Mouse (Mus musculus): ENCODE measurements around the gene Dcaf10. TPM values are rescaled to one million over a fixed set of nuclear protein-coding genes. Genes with fewer than 3 reads are reported as not detected.
"Not testable (repeated sequence)": the region's sequence is repeated elsewhere in the genome, so short reads cannot be mapped to it uniquely, and the experiment has no call there.

Dcaf10 gene
- total RNA-seq, 2 experiments from 2014 or later: 11.2 to 14.8 TPM

- ATAC-seq (replicated peaks; ENCODE audit: poor library complexity, severe bottlenecking): no peak
Observed at GRCm38 (mm10) chr4:45392572-45392971, 50.7 kb downstream of the Dcaf10 start.

GRCm38 (mm10) chr4:45392994-45393393 is 51.1 kb downstream of the Dcaf10 start:
- ATAC-seq (replicated peaks; ENCODE audit: poor library complexity, severe bottlenecking): peak; percentile 46; the same call in 1 of the 2 replicates

DNA sequence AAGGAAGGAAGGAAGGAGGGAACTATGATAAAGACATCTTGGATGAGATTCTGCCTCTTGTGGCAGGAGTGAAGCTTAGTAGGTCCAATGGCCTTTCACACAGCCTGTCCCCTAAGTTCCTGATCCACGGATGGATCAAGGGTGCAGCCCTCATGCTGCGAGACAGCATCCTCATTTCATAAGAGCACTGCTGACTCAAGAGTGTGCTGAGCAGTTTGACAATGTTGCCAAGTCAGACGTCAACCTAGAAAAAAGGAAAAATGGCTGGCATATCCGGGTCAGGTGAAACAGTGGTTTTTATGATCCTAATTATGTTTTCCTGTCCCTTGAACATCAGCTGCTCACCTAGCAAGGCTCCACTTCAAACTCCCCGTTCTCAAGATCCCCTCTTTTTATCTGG is 51.8 kb downstream of the Dcaf10 start:
- ATAC-seq (replicated peaks; ENCODE audit: poor library complexity, severe bottlenecking): peak; percentile 69

- peak; percentile 71 for ATAC-seq (replicated peaks; ENCODE audit: poor library complexity, severe bottlenecking)
Observed at GRCm38 (mm10) chr4:45396211-45396610, 54.3 kb downstream of the Dcaf10 start.

DNA sequence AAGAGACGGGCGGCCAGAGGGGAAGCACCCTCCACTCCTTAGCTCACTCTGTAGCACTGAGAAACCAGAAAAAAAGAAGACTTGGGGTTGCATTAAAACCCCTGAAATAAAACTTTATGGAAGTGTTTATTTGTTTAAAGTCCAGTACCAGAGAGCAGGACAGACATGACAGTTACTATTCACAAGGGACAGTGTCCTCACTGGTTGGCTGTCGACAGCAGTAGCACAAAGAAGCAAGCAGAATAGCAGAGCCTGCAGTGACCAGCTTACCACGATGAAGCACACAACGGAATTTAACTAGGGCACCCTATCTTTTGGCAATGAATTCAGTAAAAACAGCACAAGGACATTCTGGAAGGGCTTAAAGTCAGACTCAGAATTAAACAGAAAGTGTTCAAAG is 56.4 kb downstream of the Dcaf10 start:
- ATAC-seq (replicated peaks; ENCODE audit: poor library complexity, severe bottlenecking): not testable (repeated sequence)

GRCm38 (mm10) chr4:45399421-45400210 is 57.7 kb downstream of the Dcaf10 start:
- no peak for ATAC-seq (replicated peaks; ENCODE audit: poor library complexity, severe bottlenecking)

GRCm38 (mm10) chr4:45402281-45402680 is 60.4 kb downstream of the Dcaf10 start:
- no peak for ATAC-seq (replicated peaks; ENCODE audit: poor library complexity, severe bottlenecking)

DNA sequence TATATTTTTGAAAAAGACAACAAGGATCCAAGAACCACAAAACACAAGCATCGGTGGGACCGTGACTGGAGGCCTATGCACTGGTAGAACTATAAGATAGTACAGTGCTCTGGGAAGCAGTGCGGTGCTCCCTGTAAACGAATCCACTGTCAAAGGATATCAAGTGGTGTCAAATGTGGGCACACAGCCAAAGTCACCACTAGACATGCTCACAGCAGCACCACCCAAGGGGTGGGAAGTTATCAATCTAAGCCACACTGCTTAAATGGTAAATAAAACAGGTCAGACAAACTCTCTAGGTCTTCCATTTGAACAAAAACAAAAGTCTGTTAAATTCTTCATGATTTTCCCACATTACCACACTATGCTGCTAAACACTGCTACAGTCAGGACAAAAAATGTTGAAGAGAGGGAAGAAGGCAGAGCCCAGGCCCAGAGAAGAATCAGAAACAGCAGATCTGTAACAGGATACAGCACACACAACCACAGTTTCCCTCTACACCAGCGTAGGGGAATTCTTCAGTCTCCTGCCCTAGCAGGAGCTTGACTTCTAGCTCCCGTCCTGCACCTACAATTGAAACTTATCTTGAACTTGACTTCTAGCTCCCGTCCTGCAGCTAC is 61.1 kb downstream of the Dcaf10 start:
- no peak for ATAC-seq (replicated peaks; ENCODE audit: poor library complexity, severe bottlenecking)

GRCm38 (mm10) chr4:45403499-45403878 is 61.6 kb downstream of the Dcaf10 start:
- ATAC-seq (replicated peaks; ENCODE audit: poor library complexity, severe bottlenecking): 0 out of 2 replicates have a peak, but pooled peaks have one; percentile 29

GRCm38 (mm10) chr4:45404086-45404485 is 62.2 kb downstream of the Dcaf10 start:
- no peak for ATAC-seq (replicated peaks; ENCODE audit: poor library complexity, severe bottlenecking)

- ATAC-seq (replicated peaks; ENCODE audit: poor library complexity, severe bottlenecking): no peak
Observed at GRCm38 (mm10) chr4:45405315-45405714, 63.4 kb downstream of the Dcaf10 start.

- ATAC-seq (replicated peaks; ENCODE audit: poor library complexity, severe bottlenecking): no peak
Observed at GRCm38 (mm10) chr4:45406397-45406796, 64.5 kb downstream of the Dcaf10 start.

- no peak for ATAC-seq (replicated peaks; ENCODE audit: poor library complexity, severe bottlenecking)
Observed at GRCm38 (mm10) chr4:45407001-45407702, 65.3 kb downstream of the Dcaf10 start.

GRCm38 (mm10) chr4:45407703-45408334 is 65.9 kb downstream of the Dcaf10 start:
- ATAC-seq (replicated peaks; ENCODE audit: poor library complexity, severe bottlenecking): no peak; the same call in 1 of the 2 replicates

DNA sequence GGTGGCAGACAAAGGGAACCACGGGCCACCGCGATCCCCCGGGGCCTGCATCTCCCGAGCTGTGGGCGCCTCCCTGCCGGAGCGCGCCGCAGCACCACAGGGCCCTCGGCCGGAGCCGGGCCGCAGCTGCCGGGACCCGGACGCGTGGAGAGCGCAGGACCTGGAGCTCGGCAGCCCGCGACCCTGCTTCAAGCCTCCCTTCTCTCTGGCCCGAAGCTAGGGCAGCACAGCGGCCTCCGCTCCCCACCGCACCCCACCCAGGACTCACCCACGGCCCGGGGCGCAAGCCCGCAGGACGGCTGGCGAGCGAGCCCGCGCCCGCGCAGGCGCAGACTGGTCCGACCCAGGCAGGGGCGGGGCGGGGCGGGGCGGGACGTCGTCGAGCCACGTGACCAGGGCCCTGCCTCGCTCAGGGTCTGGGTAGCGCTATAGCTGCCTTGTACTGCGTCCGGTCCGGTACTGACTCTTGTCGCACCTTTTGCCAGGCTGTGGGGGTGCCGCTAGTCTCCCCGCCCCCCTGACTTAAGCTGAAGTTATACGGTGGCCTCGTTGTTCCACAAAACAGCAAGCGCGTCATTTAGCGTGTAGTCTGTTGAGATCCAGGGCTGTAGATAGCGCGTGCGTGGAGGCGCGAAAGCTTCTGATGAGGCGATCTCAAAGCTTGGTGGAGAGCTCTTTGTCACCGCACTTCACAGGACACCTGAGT is 66.7 kb downstream of the Dcaf10 start, which contains the start of gene Slc25a51:
Gene Slc25a51 (minus strand): TSS at position 340 of the 706 bp plus-strand sequence.
- ATAC-seq (replicated peaks; ENCODE audit: poor library complexity, severe bottlenecking): peak; percentile 75

GRCm38 (mm10) chr4:45409270-45409669 is 67.4 kb downstream of the Dcaf10 start:
- peak; percentile 54 for ATAC-seq (replicated peaks; ENCODE audit: poor library complexity, severe bottlenecking)

- no peak for ATAC-seq (replicated peaks; ENCODE audit: poor library complexity, severe bottlenecking)
Observed at GRCm38 (mm10) chr4:45411181-45411790, 69.4 kb downstream of the Dcaf10 start.

GRCm38 (mm10) chr4:45412433-45413192 is 70.7 kb downstream of the Dcaf10 start:
- ATAC-seq (replicated peaks; ENCODE audit: poor library complexity, severe bottlenecking): no peak
